Mouse (Mus musculus) erythroblast, embryonic 14.5 days (primary cell): ENCODE measurements around the gene Tmcc2.

Experiments
- GATA1 ChIP-seq: IDR thresholded peaks from 2 replicates; pipeline ENCODE4 v1.6.1; 2012; ENCODE audit warnings: low read length, inconsistent platforms, mixed read lengths
- TAL1 ChIP-seq: IDR thresholded peaks from 3 replicates; pipeline ENCODE4 v1.6.1; 2012; ENCODE audit warnings: low read length, inconsistent platforms, mixed read lengths

DNA sequence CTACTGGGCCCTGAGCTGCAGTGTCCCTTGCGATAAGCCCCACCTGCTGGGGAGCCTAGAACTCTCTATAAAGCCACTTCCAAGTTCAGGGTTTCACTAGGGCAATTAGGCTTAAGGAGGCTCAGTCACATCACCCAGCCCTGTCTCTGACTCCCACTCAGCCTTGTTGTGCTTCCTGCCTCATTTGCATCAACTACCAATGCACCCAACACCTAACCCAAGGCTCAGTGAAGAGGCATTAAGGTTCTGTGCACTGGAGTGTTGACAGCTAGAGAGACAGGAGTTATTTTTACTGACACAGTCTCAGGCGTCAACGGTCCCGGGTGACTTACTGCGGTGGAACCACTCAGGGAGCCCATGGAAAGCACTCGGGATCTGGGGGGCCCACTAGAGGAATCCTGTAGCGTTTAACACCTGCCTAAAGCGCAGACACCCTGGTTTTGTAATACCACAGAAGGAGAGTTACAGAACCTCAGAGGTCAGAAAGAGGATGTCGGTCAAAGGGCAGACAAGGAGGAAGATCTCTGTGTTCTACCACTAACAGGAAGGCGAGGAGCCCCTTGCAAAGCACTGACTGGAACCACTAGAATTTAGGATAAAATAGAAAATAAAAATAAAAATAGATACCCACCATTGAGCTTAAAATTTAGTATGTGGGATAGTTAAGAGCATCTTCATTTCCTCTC lies 79.8 kb downstream of the Tmcc2 start:
- TF ChIP-seq GATA1 (no peak), TAL1 (no peak)
